Mouse (Mus musculus): Measurements from ENCODE around the gene Ror1.

The Ror1 gene

DNA sequence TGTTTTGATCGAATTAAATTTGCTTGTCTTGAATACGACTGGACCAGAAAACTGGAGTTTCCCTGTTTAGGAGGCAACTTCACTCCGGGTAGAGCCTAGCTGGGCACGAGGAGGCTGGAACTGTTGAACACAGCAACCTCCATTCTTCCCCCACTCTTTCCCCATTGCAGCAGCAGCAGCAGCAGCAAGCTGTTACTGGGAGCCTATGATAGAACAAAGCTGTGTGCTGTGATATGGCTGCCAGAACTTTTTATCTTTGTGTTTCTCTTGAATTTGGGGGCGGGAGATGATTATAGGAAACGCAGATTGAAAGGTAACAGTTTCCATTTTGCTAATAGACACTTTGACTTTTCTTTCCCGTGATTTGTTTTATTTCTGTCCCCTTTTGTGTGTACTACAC, 70.2 kb downstream of the Ror1 start:
- no peak for DNase-seq

- DNase-seq = no peak
These were observed 71.3 kb downstream of the Ror1 start for GRCm38 (mm10) chr4:100166871-100167270.

DNA sequence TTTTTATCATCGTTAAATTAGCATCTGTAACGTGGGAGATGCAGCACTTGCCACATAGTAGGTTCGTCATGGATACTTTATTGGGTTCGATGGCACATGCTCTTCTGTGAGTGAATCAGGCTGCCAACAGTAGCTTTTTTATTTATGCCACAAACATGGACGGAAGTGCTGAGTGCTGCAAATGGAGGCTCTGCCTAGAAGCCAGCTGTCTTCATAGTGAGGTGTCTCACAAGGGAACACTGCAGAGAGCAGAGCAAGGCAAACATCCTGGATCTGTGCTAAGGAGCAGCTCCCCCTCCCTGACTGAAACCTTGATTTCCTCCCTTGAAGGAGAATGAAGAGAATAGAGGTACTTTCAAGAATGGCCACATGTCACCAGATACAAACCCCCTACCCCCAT, 74.1 kb downstream of the Ror1 start:
- no peak for DNase-seq

DNA sequence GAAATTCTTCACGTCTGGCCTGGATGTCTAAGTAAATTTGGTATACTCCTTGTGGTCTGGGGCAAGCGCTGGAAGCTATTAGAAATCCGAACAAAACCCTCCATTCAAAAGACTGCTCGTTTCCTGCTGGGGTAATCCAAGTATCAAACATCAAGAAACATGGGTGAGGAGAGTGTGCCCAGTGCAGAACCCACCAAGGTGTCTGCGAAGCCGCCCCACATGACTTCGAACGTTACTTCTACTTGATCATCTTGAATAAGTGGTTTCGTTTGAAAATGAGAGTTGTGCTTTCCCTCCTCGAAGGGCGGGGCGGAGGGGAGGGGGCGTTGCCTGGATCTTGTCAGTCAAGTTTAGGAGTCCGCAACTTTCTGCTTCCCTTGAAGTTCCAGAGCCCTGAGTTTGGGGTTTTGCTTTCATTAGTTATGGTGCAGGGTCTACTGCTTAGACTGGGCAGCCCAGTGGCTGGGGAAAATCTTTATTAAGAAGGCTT, 74.6 kb downstream of the Ror1 start:
- no peak for DNase-seq

- no peak for DNase-seq
These were observed 75.2 kb downstream of the Ror1 start for GRCm38 (mm10) chr4:100170743-100171142.

GRCm38 (mm10) chr4:100171483-100171898, 75.9 kb downstream of the Ror1 start:
- no peak for DNase-seq

DNA sequence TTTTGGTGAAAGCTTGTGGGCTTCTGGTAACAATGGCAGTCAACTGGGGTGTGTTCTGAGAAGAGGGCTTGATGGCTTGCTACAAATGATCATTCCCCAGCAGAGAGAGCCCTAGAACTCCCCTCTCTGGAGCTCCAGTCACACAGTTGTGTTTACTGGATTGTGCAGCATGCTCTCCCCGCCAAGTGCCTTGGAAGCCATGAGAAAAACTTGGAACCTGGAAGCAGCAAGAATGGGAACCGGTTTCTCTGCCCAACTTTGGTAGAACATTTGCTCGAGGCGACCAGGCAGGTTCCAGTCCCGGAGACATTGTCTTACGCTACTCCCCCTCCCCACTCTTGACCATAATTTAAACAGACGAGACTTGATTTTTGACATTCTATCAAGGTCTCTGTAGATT, 80.0 kb downstream of the Ror1 start:
- DNase-seq = no peak

DNA sequence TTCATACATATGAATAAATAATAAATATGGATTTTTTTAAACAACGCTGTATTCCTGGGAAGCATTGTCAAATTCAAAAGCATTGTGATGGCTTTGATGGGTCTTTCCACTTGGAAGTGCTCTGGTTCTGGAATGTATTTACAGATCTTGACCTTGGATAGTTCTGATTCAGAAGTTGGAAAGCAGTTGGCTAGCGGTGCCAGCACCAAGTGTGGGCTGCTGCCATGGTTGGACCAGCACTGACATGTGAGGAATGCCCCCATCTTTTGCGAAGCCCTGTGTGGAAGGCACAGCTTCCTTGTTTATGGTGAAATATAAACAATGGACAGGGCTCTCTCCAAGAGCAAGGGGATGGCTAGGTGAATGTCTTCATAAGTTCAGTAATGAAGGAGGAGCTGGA, 82.7 kb downstream of the Ror1 start:
- DNase-seq = no peak

- DNase-seq = peak; percentile 33
These were observed 86.1 kb downstream of the Ror1 start for GRCm38 (mm10) chr4:100181676-100182075.

GRCm38 (mm10) chr4:100186781-100187180, 91.2 kb downstream of the Ror1 start:
- DNase-seq = no peak

GRCm38 (mm10) chr4:100187563-100188200, 92.1 kb downstream of the Ror1 start:
- peak; percentile 27 for DNase-seq

- DNase-seq = peak; percentile 60
These were observed 92.7 kb downstream of the Ror1 start for GRCm38 (mm10) chr4:100188201-100188699.

DNA sequence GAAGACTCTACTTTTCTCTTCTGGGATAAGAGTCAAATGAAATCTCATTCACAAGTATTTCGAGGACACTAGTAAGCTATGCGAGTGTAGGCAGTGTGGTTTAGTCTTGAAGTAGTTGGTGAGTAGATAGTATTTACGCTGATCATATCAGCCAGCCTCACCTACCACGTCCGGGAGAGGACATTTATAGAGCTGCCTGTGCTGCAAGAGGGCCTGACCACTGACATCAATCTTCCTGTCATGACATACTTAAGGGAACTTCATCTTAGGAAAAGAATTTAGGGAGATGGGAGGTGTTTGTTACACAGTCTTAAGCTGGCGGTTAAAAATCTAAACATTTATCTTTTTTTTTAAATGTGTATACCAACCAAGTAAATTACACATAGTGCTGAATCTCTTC, 95.9 kb downstream of the Ror1 start:
- DNase-seq = no peak

GRCm38 (mm10) chr4:100194136-100194535, 98.5 kb downstream of the Ror1 start:
- DNase-seq = no peak

DNA sequence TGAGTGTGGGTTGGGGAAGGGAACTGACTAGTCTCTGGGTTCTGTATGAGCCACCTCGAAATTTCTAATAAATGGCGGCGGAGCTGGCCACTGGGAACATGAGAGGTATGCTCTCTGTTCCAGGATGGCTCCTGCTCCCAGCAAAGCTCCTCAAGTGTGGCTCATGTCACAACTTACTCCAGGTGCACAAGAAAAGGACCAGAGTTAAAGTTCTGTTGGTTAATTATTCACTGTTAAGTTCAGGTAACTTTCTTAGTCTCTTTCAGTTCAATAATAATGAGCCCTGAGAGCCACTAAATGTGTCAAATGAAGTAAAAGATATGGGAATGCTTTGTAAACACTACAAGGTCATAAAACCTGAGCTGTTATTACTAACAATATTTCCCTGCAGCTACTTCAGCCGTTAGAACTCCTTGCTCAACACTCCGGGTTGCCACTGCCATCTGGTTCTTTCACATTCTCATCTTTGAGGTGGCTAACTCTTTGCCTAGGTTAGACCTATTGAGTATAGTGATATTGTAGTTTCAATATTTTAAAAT, 100.7 kb downstream of the Ror1 start:
- no peak for DNase-seq

DNA sequence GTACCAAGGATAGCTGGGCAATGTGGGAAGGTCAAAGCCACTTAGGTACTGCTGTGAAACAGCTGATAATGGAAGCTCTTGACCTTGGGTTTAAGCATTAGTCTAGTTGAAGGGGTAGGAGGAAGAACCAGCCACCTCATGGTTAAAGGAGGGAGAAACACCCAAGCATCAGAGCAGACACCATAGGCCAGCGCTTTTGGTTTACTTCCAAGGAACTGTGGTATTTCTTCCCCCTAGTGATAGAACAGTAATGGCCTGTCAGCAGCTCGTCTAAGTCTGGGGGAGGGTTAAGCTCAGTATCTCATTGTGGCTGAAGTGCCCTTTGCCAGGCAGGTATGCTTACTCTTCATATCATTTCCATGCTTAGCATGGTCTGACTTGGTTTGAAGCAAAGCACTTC, 102.7 kb downstream of the Ror1 start:
- DNase-seq = no peak

- no peak for DNase-seq
These were observed 105.7 kb downstream of the Ror1 start for GRCm38 (mm10) chr4:100201322-100201721.

DNA sequence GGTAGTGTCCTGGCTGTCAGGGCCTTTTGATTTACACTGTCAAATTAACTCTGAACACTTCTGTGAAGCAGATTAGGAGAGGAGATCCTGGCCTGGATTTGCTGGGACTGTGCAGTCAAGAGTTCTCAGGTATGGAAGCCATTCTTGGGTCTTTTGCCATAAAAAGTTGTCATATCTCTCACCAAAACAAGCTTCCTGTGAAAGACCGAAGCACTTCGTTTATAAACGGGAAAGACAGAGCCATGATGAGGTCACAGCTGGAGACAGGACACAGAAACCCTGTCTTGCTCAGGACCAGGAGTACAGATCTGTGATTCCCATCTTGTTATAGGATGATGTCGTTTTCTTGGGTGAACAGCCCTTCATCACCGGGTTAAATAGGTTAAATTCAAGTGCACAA, 107.5 kb downstream of the Ror1 start:
- no peak for DNase-seq

DNA sequence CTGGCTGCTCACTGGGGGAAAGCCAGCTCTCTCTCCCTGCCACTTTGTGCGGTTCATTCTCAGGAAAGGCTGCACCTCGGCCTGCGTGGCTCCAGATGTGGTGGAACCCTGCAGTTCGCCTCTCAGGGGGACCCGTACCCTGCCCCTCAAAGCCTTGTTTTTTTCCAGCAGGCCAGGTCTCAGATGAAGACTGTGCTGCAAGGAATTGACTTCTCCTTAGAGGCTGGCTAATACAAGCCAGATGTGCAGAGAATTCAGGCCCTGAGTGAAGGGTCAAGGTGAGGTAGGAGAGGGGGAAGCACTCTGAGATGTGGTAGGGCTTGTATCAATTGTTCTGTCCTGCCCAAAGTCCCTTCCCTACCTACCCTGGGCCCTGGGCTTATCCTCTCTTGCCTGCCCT, 108.1 kb downstream of the Ror1 start:
- DNase-seq = no peak

DNA sequence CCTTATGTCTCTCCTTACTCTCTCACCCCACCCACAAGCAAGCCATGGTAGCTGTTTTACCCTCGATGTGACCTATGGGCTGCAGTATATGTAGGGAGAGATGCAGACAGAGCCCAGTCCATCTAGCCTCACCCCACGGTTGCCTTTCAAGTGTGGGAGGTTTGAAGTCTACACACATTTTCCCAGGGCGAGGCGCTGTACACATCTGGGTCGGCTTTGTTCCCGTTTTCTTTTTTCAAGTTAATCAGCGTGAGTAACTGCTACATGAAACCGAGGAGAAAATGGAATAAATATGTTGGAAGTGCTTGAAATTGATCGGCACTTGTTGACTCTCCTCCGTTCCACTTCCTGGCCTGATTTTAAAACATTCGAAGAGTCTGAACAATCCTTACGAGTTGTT, 108.8 kb downstream of the Ror1 start:
- DNase-seq = no peak

DNA sequence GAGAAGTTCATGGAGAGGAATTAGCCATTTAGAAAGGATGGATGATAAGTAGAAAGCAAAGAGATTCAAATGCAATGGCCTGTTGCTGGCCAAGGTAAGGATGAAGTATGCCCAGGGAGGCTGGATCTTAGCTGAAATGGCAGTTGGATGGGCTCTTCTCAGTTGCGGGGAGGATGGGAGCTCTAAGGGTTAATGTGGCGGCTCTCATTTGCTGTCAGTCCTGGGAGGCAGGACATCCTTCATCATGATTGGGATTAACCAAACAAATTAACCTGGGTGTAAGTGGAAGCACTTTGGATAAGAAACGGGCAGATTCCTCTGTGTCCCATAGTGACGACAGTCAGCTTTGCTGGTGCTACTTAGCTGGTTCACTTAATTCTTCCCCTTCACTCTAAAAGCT, 112.5 kb downstream of the Ror1 start:
- DNase-seq = no peak

DNA sequence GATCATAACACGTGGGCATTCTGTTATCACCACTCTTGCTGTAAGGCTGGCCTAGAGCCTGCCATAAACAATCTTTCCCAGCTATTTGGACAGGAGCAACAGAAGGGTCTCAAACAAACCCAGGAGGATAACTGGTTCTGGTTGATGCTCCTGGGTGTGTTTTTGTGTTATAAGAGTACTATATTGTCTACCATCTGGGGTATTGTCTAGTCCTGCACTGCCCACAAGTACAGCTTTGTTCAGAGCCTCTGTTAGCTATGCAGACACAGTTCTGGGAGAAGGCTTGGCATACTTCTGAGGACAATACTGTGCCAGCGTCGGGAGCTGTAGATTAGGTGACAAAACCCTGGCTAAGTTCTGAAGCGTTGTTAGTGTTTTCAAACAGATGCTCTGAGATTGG, 113.5 kb downstream of the Ror1 start:
- DNase-seq = no peak

DNA sequence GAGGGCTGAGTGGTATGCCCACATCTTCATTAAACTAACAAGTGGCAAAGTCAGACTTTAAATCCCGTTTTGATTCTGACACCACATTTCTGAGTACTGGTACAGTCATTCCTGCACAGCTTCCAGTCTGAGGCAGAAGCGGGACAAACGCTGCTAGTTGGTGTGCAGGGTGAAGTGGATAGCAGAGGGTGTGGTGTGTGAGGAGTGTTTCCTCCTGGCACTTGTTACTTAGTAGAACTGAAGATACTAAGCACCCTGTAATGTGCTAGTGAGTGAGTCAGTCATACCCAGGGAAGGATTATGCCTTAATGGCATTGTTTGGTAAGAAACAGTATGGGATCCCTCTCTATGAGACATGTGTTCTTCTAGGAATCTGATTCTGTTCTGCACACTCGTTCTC, 115.7 kb downstream of the Ror1 start:
- no peak for DNase-seq

GRCm38 (mm10) chr4:100214324-100215215, 119.0 kb downstream of the Ror1 start:
- peak; percentile 66 for DNase-seq

Measured in kidney, adult 9 months (tissue).